Mouse (Mus musculus) stomach, postnatal 0 days (tissue): Measurements from ENCODE around the gene Vat1.

Experiments used
- CTCF ChIP-seq: IDR thresholded peaks from 2 replicates; pipeline ENCODE4 v1.5.1; 2016; ENCODE audit warnings: antibody characterized with exemption, low read depth, mild to moderate bottlenecking, moderate library complexity
- EP300 ChIP-seq: optimal IDR thresholded peaks from 2 replicates; pipeline ENCODE3; 2016; ENCODE audit warnings: antibody characterized with exemption

- no peak for TF ChIP-seq CTCF
- TF ChIP-seq EP300, result no peak
Measured at GRCm38 (mm10) chr11:101426165-101426564, 39.9 kb downstream of the Vat1 start.
